Mouse (Mus musculus) CH12.LX (cell line): ENCODE results near the gene Gm28038.

Source experiments
- BHLHE40 ChIP-seq: IDR thresholded peaks from 2 replicates; pipeline ENCODE4 v1.6.1; 2011; ENCODE audit warnings: mild to moderate bottlenecking, low read depth, low read length, improper control_type of control experiment
- CTCF ChIP-seq, 2 experiments: IDR thresholded peaks in 1 of 2; conservative IDR thresholded peaks in 1 of 2; 2 replicates each; pipeline ENCODE4 v1.5.1; 2011 to 2012; ENCODE audit warnings: low read depth in 2 of 2, low read length in 2 of 2, improper control_type of control experiment in 1 of 2, inconsistent platforms in 1 of 2, mild to moderate bottlenecking in 1 of 2, moderate library complexity in 1 of 2
- E2F4 ChIP-seq: IDR thresholded peaks from 2 replicates; pipeline ENCODE4 v1.6.1; 2011; ENCODE audit warnings: low read depth, low read length, improper control_type of control experiment; ENCODE audit not compliant: insufficient replicate concordance
- EP300 ChIP-seq: IDR thresholded peaks from 2 replicates; pipeline ENCODE4 v1.6.1; 2011; ENCODE audit warnings: low read length, improper control_type of control experiment
- GABPA ChIP-seq: IDR thresholded peaks from 2 replicates; pipeline ENCODE4 v1.6.1; 2012; ENCODE audit warnings: low read depth, low read length, improper control_type of control experiment, inconsistent platforms; ENCODE audit not compliant: insufficient replicate concordance
- MAFK ChIP-seq: IDR thresholded peaks from 2 replicates; pipeline ENCODE4 v1.6.1; 2011; ENCODE audit warnings: low read length, improper control_type of control experiment; ENCODE audit not compliant: insufficient replicate concordance
- MEF2A ChIP-seq: IDR thresholded peaks from 2 replicates; pipeline ENCODE4 v1.6.1; 2014; ENCODE audit warnings: low read depth, mild to moderate bottlenecking, inconsistent platforms, low read length, improper control_type of control experiment, borderline replicate concordance
- POLR2A ChIP-seq: IDR thresholded peaks from 2 replicates; pipeline ENCODE4 v1.6.1; 2011; ENCODE audit warnings: low read depth, mild to moderate bottlenecking, improper control_type of control experiment, low read length
- SMC3 ChIP-seq: IDR thresholded peaks from 2 replicates; pipeline ENCODE4 v1.6.1; 2011; ENCODE audit warnings: low read depth, low read length, improper control_type of control experiment
- TCF12 ChIP-seq: IDR thresholded peaks from 2 replicates; pipeline ENCODE4 v1.6.1; 2014; ENCODE audit warnings: low read depth, mild to moderate bottlenecking, inconsistent platforms, low read length, improper control_type of control experiment
- UBTF ChIP-seq: IDR thresholded peaks from 2 replicates; pipeline ENCODE4 v1.6.1; 2012; ENCODE audit warnings: low read depth, mild to moderate bottlenecking, inconsistent platforms, low read length, improper control_type of control experiment, moderate library complexity
- USF1 ChIP-seq: IDR thresholded peaks from 2 replicates; pipeline ENCODE4 v1.6.1; 2014; ENCODE audit warnings: low read depth, mild to moderate bottlenecking, inconsistent platforms, low read length, improper control_type of control experiment
- ZKSCAN1 ChIP-seq: IDR thresholded peaks from 2 replicates; pipeline ENCODE4 v1.6.1; 2012; ENCODE audit warnings: low read depth, inconsistent platforms, low read length, improper control_type of control experiment, borderline replicate concordance

- TF ChIP-seq CTCF (conservative IDR thresholded peaks at IDR 0.05 in 1 of 2, IDR thresholded peaks at IDR 0.05 in 1 of 2; ENCODE audit: low read depth in 2 of 2, low read length in 2 of 2) (no peak), POLR2A (no peak), GABPA (no peak), TCF12 (no peak), USF1 (no peak), BHLHE40 (no peak), UBTF (no peak), ZKSCAN1 (no peak), MAFK (no peak), SMC3 (no peak), MEF2A (no peak), EP300 (no peak), E2F4 (no peak)
Measured at GRCm38 (mm10) chr2:30325296-30325695, 44.5 kb downstream of the Gm28038 start.
